Mouse (Mus musculus) hindbrain, embryonic 11.5 days (tissue): ENCODE data around the gene Tiam1. TPM values are rescaled to one million over a fixed set of nuclear protein-coding genes. Genes with fewer than 3 reads are reported as not detected.

Experiments used
- ATAC-seq: fragments of 200-750 bp; cut with Nextera tagmentation; 2 replicates; pipeline ENCODE4 v1.8.0; 2017; ENCODE audit warnings: mild to moderate bottlenecking, moderate TSS enrichment, moderate library complexity; ENCODE audit not compliant: low FRiP score
- DNase-seq: peaks from one replicate; pipeline ENCODE4 v3.0.0-alpha.2; 2015; ENCODE audit warnings: low spot score
- H3K27ac ChIP-seq: fragments of 300-500 bp; sonication (generic); 2 replicates; pipeline ENCODE4 v1.5.1; 2014; ENCODE audit warnings: mild to moderate bottlenecking, low read depth, low read length
- H3K27me3 ChIP-seq: fragments of 300-500 bp; sonication (generic); 2 replicates; pipeline ENCODE4 v1.6.1; 2014; ENCODE audit warnings: mild to moderate bottlenecking, low read length, moderate library complexity, mixed read lengths; ENCODE audit not compliant: control insufficient read depth, insufficient read depth
- H3K36me3 ChIP-seq: fragments of 300-500 bp; sonication (generic); 2 replicates; pipeline ENCODE4 v1.6.1; 2014; ENCODE audit warnings: mild to moderate bottlenecking, low read length, moderate library complexity, mixed read lengths; ENCODE audit not compliant: control insufficient read depth, insufficient read depth
- H3K4me1 ChIP-seq: fragments of 300-500 bp; sonication (generic); replicated peaks from 2 replicates; pipeline ENCODE4 v1.6.1; 2014; ENCODE audit warnings: low read length, mixed read lengths; ENCODE audit not compliant: control insufficient read depth, insufficient read depth
- H3K4me2 ChIP-seq: fragments of 300-500 bp; sonication (generic); replicated peaks from 2 replicates; pipeline ENCODE4 v1.6.1; 2014; ENCODE audit warnings: mild to moderate bottlenecking, low read depth, low read length
- H3K4me3 ChIP-seq: fragments of 300-500 bp; sonication (generic); 2 replicates; pipeline ENCODE4 v1.5.1; 2014; ENCODE audit warnings: low read depth, low read length
- H3K9ac ChIP-seq: fragments of 300-500 bp; sonication (generic); 2 replicates; pipeline ENCODE4 v1.6.1; 2014; ENCODE audit warnings: low read depth, low read length
- H3K9me3 ChIP-seq: fragments of 300-500 bp; sonication (generic); 2 replicates; pipeline ENCODE4 v1.6.1; 2016; ENCODE audit warnings: low read length; ENCODE audit not compliant: control insufficient read depth
- WGBS: fragments of 180-500 bp; shearing (Covaris S2); extraction: QIAGEN DNeasy Blood & Tissue Kit; methylation state at CpG from one replicate; pipeline ENCODE4 v1.1.7; 2014; 5-methylcytosine and 5-hydroxymethylcytosine counted together
- polyA plus RNA-seq: library from polyadenylated mRNA; unstranded; fragments of >200 nt; fragmentation: Nextera tagmentation; extraction: Ambion mirVana; gene quantifications from 2 replicates; pipeline ENCODE4 v1.2.1, GENCODE M21; 2014

Tiam1 gene
- polyA plus RNA-seq, 1 experiment from 2014 or later: 27.6 TPM

- WGBS: 27% methylated on average over 19 of the region's 19 CpGs
- Histone ChIP-seq H3K9ac (no peak overlapping the region), H3K4me3 (no peak overlapping the region), H3K27me3 (no peaks in the 10 kb centered on the region), H3K4me1 (peaks cover 22% of the 10 kb centered on the region), H3K36me3 (no peaks in the 10 kb centered on the region), H3K27ac (peak overlapping the region; percentile 25; the same call in 1 of the 2 replicates), H3K4me2 (no peak overlapping the region; the same call in 1 of the 2 replicates), H3K9me3 (no peaks in the 10 kb centered on the region; the same call in 1 of the 2 replicates)
- DNase-seq: peak; percentile 34
- peak; percentile 23 for ATAC-seq
Measured at GRCm38 (mm10) chr16:89944604-89945283, 198.8 kb downstream of the Tiam1 start.

DNA sequence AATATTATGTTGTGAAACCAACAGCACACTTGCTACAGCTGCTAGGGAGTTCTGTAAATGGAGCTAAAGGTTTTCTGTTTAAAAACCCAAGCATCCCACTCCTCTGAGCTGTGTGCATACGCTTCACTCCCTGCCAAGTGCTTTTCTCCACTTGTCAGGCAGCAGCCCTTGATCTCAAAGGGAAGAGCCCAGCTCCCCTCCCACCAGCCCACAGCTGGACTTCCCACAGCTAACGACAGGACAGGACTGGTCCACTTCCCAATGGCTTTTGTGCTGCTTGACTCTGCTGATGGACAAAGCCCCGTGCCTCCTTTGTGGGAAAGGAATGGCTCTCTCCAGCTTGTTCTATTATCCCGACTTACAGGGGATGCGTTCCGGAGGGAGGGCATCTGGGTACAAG, 199.5 kb downstream of the Tiam1 start:
- H3K27ac ChIP-seq: no peak overlapping the region; the same call in 1 of the 2 replicates
- peak overlapping the region; percentile 12; the same call in 1 of the 2 replicates for H3K9ac ChIP-seq
- H3K36me3 ChIP-seq: no peaks in the 10 kb centered on the region
- peak overlapping the region; percentile 19 for H3K4me2 ChIP-seq
- H3K4me3 ChIP-seq: no peak overlapping the region
- ATAC-seq (peak; percentile 79), DNase-seq (peak; percentile 72)
- 12% methylated on average over 6 of the region's 6 CpGs for WGBS
- H3K9me3 ChIP-seq: no peaks in the 10 kb centered on the region; the same call in 1 of the 2 replicates
- H3K27me3 ChIP-seq: no peaks in the 10 kb centered on the region
- H3K4me1 ChIP-seq: peaks cover 22% of the 10 kb centered on the region

DNA sequence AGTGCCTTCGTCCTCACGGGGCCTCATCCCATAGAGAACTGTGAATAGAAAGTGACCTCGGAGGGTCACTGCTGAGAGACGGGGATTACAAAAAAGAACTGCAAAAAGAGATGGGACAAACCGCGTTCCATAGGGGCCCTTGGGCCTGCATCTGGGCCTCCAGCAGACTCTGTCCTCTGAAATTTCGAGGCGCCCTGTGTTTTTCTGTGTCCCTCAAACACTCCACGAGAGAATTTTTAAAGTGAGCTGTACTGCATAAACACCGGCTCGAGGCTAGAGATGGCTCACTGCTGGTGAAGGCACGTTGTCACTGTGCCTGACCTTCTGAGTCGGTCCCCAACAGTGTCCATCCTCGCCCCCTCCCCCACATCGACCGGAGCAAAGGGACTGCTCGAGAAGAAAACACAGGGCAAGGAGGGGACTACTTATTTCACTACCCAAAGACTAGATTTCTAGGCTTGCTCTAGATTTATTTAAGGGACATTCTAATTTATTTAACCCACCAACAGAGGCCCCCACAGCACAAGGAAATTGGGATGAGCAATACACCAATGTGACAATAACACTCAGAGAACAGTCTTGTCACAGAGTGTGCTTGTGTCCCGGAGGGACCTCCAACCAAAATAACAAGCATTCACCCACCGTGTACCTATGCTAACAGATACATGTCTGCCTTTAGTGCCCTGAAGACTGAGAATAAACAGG, 200.2 kb downstream of the Tiam1 start:
- peak overlapping the region; percentile 2; the same call in 1 of the 2 replicates for H3K9ac ChIP-seq
- 8% methylated on average over 19 of the region's 19 CpGs for whole genome bisulfite sequencing
- ATAC-seq (peak; percentile 46), DNase-seq (peak; percentile 50)
- H3K27me3 ChIP-seq: no peaks in the 10 kb centered on the region
- peaks cover 22% of the 10 kb centered on the region for H3K4me1 ChIP-seq
- peak overlapping the region; percentile 19; the same call in 1 of the 2 replicates for H3K4me2 ChIP-seq
- no peaks in the 10 kb centered on the region; the same call in 1 of the 2 replicates for H3K9me3 ChIP-seq
- no peak overlapping the region; the same call in 1 of the 2 replicates for H3K27ac ChIP-seq
- H3K36me3 ChIP-seq: no peaks in the 10 kb centered on the region
- no peak overlapping the region for H3K4me3 ChIP-seq

- DNase-seq: no peak
- Histone ChIP-seq H3K27me3 (no peaks in the 10 kb centered on the region), H3K36me3 (no peaks in the 10 kb centered on the region), H3K9ac (no peak overlapping the region), H3K4me1 (peaks cover 22% of the 10 kb centered on the region), H3K9me3 (no peaks in the 10 kb centered on the region; the same call in 1 of the 2 replicates), H3K27ac (no peak overlapping the region), H3K4me3 (no peak overlapping the region), H3K4me2 (no peak overlapping the region)
- WGBS: 90% methylated on average over 8 of the region's 8 CpGs
- no peak for ATAC-seq
Measured at GRCm38 (mm10) chr16:89940696-89941095, 202.9 kb downstream of the Tiam1 start.

DNA sequence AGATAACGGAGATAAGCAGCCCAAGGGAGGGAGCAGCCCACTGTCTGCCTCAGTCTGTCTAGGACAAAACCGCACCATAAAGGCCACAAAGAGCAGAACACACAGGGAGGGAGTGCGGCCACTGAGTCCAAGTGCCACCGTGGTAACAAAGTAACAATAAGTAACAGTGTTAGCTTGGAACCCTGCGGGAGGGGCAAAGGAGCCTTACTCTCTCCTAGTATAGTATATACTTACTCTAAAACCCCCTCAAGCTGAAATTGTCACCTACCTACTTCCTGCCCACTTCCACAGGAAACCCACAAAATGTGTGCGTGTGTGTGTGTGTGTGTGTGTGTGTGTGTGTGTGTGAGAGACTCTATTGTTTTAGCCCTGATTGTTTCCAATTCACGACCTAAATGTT, 205.3 kb downstream of the Tiam1 start:
- ATAC-seq: no peak
- 32% methylated on average over 7 of the region's 7 CpGs for WGBS
- DNase-seq: no peak
- H3K4me2 ChIP-seq: no peak overlapping the region
- no peak overlapping the region for H3K9ac ChIP-seq
- H3K9me3 ChIP-seq: no peaks in the 10 kb centered on the region; the same call in 1 of the 2 replicates
- no peaks in the 10 kb centered on the region for H3K27me3 ChIP-seq
- no peaks in the 10 kb centered on the region for H3K36me3 ChIP-seq
- H3K4me1 ChIP-seq: peaks cover 5% of the 10 kb centered on the region; the same call in 1 of the 2 replicates
- no peak overlapping the region for H3K27ac ChIP-seq
- no peak overlapping the region for H3K4me3 ChIP-seq

DNA sequence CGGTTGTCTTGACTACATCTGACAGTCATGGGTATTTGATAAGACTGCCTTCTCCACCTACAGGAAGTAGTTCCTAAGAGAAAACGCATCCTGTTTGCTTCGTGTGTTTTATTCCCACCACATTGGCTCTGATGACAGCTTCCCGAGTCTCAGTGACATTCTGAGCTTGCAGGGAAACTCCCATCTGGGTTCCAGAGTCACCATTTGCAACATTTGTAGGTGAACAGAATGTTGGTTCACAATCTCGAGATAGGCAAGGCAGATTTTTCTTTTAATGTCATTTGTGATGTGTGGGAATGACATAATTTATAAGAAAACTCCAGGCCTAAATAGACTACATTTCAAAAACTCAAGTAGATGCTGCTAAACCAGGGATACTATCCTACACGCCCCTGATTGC, 207.0 kb downstream of the Tiam1 start:
- H3K9ac ChIP-seq: no peak overlapping the region
- ATAC-seq: no peak

DNA sequence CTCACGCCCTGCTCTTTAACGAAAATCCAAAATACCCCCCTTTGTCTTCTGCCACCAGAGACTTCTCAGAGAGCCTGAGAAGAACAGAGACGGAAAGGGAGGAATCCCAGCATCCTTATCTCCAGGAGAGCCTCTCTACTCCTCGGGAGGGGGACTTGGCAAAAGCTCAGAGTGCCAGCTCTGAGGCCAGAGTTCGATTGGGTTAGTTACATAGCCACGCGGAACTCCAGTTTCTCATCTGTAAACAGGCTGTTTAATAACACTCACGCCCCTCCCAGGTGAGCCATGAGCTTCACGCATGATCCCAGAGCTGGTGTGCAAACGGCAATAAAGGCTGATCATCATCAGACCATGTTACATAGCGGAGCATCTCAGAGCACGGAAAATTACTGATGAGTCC, 208.2 kb downstream of the Tiam1 start:
- ATAC-seq (no peak), DNase-seq (no peak)
- Histone ChIP-seq H3K36me3 (no peaks in the 10 kb centered on the region), H3K9me3 (no peaks in the 10 kb centered on the region), H3K4me2 (no peak overlapping the region), H3K4me3 (no peak overlapping the region), H3K27me3 (no peaks in the 10 kb centered on the region), H3K4me1 (no peaks in the 10 kb centered on the region), H3K27ac (no peak overlapping the region), H3K9ac (no peak overlapping the region)
- WGBS: 84% methylated on average over 12 of the region's 12 CpGs

More for the DNA sequence above, 207.0 kb downstream of the Tiam1 start:
- no peak for DNase-seq
- H3K36me3 ChIP-seq: no peaks in the 10 kb centered on the region
- H3K4me1 ChIP-seq: no peaks in the 10 kb centered on the region
- no peak overlapping the region for H3K4me2 ChIP-seq
- WGBS: 83% methylated on average over 6 of the region's 6 CpGs
- H3K9me3 ChIP-seq: no peaks in the 10 kb centered on the region; the same call in 1 of the 2 replicates
- no peak overlapping the region for H3K27ac ChIP-seq
- no peaks in the 10 kb centered on the region for H3K27me3 ChIP-seq
- no peak overlapping the region for H3K4me3 ChIP-seq

- ATAC-seq (no peak), DNase-seq (no peak)
- no peaks in the 10 kb centered on the region for H3K9me3 ChIP-seq
- no peak overlapping the region for H3K27ac ChIP-seq
- H3K4me2 ChIP-seq: no peak overlapping the region
- no peaks in the 10 kb centered on the region for H3K27me3 ChIP-seq
- H3K4me1 ChIP-seq: no peaks in the 10 kb centered on the region
- 57% methylated on average over 10 of the region's 10 CpGs for WGBS
- no peaks in the 10 kb centered on the region for H3K36me3 ChIP-seq
- no peak overlapping the region for H3K9ac ChIP-seq
- H3K4me3 ChIP-seq: no peak overlapping the region
Measured at GRCm38 (mm10) chr16:89934616-89935015, 209.0 kb downstream of the Tiam1 start.
